Mouse (Mus musculus) urinary bladder, postnatal 36 days (tissue): ENCODE data around the gene Hs1bp3.
A peak's percentile ranks its signal among the peaks of the same experiment; 100 is the strongest.

Source experiments
- DNase-seq, 2 experiments: peaks; one replicate each; pipeline ENCODE4 v3.0.0; 2022; ENCODE audit warnings: low spot score in 2 of 2, mixed read lengths in 1 of 2

Hs1bp3 gene

GRCm38 (mm10) chr12:8313270-8313771 is at the start of gene Hs1bp3:
Hs1bp3 (plus strand) TSS chr12:8313432.
- DNase-seq = peak; percentile 78 to 86

GRCm38 (mm10) chr12:8266311-8266710 is 46.9 kb upstream of the Hs1bp3 start:
- DNase-seq = no peak

- no peak for DNase-seq
Measured at GRCm38 (mm10) chr12:8269627-8270026, 43.6 kb upstream of the Hs1bp3 start.

- no peak for DNase-seq
Measured at GRCm38 (mm10) chr12:8271405-8271804, 41.8 kb upstream of the Hs1bp3 start.

GRCm38 (mm10) chr12:8273471-8274171 is 39.6 kb upstream of the Hs1bp3 start:
- no peak for DNase-seq

- DNase-seq = no peak
Measured at GRCm38 (mm10) chr12:8275424-8275823, 37.8 kb upstream of the Hs1bp3 start.

- no peak for DNase-seq
Measured at GRCm38 (mm10) chr12:8281225-8282017, 31.8 kb upstream of the Hs1bp3 start.

DNA sequence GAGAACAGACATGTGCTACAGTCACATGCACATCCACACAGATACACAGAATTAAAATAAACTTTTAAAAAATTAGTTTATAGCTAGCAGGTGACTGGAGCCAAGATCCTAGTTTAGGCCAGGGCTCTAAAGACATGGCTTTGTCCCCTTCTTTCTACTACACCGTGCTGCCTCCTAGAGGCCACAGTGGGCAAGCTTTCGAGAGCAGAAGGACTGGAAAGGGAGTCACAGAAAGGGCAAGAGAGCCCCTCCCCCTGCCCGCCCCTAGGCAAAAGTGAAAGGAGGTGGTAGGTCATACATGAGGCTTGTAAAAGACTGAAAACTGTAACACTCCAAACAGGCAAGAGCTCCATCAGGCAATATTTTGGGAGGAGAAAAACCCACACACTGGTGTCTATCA is 25.3 kb upstream of the Hs1bp3 start:
- DNase-seq = no peak

DNA sequence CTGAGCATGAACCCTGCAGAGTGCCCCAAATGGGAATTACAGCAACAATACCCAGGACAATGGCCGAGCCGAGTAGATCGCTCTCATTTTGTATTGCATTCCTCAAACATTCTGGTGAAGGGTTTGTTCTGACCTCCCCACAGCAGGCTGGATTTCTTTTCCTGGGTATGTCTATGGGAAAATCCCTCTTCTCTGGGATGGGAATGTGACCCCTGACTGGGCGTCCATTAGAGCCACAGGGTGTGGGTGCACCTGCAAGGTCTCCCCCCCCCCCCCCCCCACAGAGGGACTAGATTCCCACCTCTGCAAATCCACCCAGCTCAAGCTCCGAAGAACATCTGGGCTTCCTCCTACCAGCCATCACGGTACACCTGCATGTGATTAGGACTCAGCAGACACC is 24.1 kb upstream of the Hs1bp3 start:
- DNase-seq = no peak

DNA sequence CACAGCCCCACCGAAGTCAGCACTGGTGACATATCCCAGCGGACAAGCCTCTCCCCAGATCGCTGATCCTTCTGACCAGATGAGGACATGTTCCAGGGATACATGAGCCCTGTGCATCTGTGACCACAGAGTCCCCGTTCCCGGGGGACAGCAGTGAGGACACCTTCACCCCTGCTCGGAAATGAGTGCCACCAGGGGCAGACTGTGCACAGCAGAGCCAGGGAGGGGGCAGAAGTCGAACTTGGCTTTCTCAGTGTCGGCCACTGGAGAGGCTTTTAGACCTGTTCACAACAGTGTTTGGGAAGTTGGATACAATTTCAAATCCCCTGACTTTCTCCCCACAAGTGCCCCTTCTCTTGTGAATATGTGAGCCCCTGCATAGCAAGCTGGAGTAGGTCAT is 23.7 kb upstream of the Hs1bp3 start:
- no peak for DNase-seq

GRCm38 (mm10) chr12:8291157-8291853 is 21.9 kb upstream of the Hs1bp3 start:
- no peak for DNase-seq

DNA sequence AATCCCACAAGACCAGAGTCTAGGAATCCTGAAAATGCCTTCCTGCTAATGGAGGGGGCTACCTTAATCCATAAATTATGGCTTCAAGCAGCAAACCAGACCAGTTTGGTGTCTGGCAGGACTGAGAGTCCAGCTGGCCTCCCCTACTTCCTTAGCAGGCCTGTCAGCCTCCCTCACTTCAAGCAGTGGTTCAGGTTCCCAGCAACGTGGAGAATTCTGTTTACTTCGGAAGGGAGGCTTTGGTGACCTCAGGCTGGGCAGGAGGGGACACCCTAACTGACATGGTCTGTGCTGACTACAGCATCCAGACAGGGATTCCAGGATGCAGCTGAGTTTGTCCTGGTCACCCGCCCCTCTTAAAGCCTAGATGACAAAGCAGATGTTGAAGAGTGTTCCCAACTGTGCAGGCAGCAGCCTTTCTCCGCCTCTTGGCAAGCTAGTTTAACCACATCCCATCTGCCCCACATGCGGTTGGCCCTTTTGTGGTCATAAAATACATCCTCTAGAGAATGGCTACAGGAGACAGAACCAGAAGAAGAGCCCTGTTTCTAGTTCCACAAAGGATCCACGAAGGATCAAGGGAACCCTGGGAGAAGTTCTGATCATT is 17.8 kb upstream of the Hs1bp3 start:
- no peak for DNase-seq

DNA sequence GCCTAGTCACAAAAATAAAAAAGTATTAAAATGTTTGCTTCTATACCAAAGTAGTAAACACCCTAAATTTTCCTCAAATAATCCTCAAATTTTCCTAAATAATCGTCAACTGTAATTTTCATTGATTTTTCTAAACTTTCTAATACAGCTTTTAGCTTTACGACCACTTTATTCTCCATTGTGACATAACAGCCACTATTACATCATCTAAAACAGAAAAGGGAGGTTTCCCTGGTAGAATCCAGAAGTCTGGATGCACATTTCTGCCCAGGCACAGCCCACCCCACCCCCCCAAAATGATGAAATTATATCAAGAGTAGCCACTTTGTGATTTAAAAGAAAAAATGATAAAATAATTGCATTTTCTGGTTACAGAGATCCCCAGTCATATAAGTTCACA is 17.1 kb upstream of the Hs1bp3 start:
- DNase-seq = no peak

- DNase-seq = no peak
Measured at GRCm38 (mm10) chr12:8297586-8298214, 15.5 kb upstream of the Hs1bp3 start.

DNA sequence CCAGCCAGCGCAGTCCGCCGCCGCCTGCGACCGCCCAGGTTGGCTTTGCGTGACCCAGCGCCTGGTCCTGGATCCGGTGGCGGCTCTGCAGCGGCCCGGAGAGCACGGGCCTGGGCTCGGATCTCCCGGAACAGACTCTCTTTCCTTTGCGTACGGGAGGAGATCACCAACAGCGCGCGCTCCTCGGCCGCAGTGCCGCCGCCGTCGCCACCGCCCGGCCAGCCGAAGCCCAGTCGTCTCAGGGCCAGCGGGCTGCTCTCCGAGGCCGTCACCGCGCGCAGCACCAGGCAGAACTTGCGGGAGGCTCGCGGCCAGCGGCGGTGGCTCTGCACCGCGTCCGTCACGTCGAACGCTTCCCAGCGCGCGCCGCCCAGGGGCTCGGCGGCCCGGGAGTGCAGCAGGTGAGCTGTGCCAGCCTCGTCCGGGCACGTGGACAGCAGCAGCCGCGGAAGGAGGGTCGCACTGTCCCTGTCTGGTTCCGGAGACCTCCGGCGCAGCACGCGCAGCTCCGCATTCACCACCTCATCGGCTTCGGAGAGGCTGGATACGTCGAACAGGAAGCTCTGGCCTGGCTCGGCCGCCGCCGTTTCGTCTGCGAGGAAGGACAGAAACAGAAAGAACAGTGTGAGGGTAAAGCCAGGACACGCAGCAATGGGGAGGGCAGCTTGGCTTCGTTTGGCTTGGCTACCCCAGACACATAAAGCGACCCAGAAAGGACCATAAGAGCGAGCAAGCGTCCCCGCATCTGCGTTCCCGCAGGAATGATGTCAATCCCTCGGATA is 14.7 kb upstream of the Hs1bp3 start:
- no peak for DNase-seq

- DNase-seq = no peak
Measured at GRCm38 (mm10) chr12:8299143-8300110, 13.8 kb upstream of the Hs1bp3 start.

DNA sequence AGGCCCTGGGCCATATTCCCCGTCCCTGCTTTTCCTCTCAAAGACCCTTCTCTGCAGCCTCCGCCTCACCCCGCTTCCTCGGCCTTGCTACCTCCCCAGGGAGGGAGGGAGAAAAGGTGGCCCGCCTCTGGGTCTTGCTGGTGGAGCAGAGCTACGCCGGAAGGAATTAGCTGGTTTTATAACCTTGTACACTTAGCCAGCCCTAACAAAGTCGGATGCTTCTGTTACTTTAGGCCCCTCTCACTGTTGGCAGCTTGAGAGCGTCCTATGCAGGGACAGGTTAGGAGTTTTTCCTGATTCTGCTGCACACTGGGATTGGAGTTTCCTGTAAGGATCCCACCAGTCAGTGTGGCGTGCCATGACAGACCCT is 13.1 kb upstream of the Hs1bp3 start:
- no peak for DNase-seq

DNA sequence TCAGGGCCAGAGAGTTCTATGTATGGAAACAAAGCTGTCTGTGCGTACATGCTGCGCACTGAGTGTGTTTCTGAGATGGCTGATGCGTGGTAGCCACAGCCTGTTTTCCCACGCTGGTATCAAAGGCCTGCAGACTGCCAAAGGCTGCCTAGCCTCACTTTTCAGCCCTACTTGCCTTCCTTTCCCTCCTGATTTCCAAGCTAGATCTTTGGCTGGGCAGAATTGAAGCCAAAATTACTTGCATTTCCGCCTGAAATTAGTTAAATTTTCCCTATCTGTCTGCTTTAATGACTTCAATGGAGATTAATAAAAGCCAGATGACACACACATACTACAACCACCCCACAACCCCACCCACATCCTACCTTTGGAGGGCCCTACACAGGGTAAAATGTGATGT is 12.7 kb upstream of the Hs1bp3 start:
- DNase-seq = no peak

- no peak for DNase-seq
Measured at GRCm38 (mm10) chr12:8301011-8301814, 12.0 kb upstream of the Hs1bp3 start.
